Mouse (Mus musculus) monocyte, adult 5-6 weeks (primary cell): ENCODE data around the gene Atxn1. TPM values are rescaled to one million over a fixed set of nuclear protein-coding genes. Genes with fewer than 3 reads are reported as not detected.
A peak's percentile ranks its signal among the peaks of the same experiment; 100 is the strongest.

ENCODE experiments used
- ATAC-seq: fragments of 153-309, 156-312 bp; replicated peaks from 2 replicates; pipeline ENCODE4 v1.8.0; 2017; ENCODE audit warnings: mild to moderate bottlenecking; ENCODE audit not compliant: low TSS enrichment, insufficient number of reproducible peaks, severe bottlenecking, poor library complexity, low FRiP score
- total RNA-seq: library from RNA; stranded (forward); fragments of 200-1000, 200-491, 200-594 nt; gene quantifications from 3 replicates; pipeline ENCODE4 v1.2.3, GENCODE M21; 2017

Gene Atxn1
- 8.2 to 29.2 TPM (median 18.5 TPM) in 3 replicates for total RNA-seq

DNA sequence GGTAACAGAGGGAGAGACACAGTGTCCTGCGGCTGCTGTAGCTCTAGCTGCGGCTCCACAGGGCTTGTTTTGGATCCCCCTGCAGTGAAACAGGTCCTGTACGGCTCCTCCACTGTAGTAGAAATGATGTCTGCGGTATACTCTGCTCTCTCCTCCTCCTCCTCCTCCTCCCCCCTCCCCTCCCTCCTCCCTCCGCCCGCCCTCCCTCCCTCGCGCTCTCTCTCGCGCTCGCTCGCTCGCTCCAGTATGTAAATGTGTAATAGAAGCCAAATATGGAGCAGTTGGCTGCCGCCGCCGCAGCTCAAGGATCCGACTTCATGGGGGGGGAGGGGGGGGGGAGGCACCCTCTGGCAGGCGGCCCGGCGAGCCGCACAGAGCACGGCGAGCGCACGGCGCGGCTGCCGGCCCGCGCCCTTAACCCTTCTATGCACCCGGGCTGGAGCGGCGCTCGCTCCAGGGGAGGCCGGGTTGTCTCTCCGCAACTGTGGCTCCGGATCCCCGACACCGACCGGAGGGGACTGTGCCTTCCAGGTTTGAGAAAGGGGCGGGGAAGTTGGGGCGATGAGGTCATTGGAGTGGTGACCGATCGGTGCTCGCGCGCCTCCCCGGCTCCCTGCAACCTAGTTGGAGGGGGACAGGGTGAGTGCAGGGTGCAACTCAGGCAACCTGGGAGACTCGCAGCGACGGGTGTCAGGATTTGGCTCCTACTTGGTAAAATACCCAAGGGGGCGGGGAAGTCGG lies at the start of gene Atxn1:
Gene Atxn1 (minus strand): TSS at position 156 of the 741 bp plus-strand sequence.
- peak; percentile 52; the same call in 1 of the 2 replicates for ATAC-seq

GRCm38 (mm10) chr13:46011232-46011631 lies 46.4 kb upstream of the Atxn1 start:
- ATAC-seq: no peak

- no peak for ATAC-seq
These were observed 45.3 kb upstream of the Atxn1 start for GRCm38 (mm10) chr13:46010075-46010474.

DNA sequence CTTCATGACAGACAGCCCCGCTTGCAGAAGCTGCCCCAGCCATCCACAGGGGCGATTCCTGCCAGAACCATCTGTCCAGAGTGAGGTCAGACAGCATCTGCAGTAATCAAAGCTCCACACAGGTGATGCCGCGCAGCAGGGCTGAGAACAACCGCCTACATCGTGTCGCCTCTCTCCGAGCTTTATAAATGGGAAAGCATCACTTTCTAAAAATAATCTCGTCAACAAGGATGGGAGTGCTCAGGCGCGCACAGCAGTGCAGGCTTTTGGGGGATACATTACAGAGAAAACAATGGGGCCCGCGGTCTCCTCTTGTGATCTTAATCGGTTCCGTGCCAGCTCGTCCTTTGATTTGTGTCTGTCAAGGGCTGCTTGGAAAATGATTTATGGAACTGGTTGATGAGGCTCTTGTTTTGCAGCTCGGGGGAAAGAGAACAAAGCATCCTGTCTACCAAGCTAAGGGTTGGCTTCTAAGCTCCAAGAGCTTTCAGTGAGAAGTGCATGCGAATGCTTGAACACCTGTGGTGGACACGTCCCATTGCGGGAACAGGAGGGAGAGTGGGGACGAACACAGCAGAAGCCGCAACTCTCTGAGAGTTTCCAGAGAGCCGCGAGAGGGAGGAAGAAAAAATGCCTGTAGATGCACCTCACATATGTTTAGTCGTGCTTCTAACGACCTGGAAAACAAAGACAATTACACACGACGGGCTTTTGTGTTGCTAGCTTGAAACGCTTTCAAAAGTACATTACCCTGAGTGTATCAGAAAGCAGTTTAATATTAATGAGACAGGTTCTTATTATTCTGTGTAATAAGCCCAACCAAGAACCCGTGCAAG lies 44.2 kb upstream of the Atxn1 start:
- no peak for ATAC-seq

- ATAC-seq: no peak
These were observed 41.6 kb upstream of the Atxn1 start for GRCm38 (mm10) chr13:46006211-46007102.

DNA sequence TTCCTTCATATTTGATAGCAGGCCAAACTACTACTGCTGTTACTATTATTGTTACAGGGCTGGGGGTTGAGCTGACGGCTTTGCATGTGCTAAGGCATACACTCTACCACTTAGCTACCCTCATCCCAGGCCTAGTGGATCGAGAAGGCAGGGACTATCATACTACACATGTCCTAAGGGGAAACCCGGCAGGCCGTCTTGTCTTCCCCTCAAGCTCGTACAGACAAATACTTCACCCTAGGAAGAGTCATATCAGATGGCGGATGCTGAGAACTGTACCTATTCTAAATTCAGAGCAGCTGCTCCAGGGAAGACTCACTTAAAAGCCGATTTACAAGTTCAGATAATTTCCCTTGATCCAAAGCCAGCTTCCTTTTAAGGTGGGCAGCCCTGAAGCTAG lies 40.8 kb upstream of the Atxn1 start:
- no peak for ATAC-seq

DNA sequence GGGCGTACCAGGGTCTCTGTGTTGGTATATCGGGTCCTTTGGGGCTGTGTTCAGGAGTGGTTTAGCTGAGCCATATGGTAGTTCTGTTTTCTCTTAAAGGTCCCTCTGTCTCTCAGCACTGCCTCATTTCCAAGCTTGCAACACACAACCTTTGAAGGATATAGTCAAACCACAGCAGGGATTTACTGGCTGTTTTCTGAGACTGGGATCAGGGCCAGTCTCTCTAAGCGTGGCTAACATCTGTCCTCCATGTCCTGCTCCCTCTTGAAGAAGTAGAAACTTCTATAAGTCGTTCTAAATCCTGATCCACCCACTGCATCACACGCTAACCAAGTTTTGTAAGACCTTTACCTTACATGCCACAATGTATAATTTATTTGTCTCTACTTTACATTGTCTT lies 36.5 kb upstream of the Atxn1 start:
- no peak for ATAC-seq

DNA sequence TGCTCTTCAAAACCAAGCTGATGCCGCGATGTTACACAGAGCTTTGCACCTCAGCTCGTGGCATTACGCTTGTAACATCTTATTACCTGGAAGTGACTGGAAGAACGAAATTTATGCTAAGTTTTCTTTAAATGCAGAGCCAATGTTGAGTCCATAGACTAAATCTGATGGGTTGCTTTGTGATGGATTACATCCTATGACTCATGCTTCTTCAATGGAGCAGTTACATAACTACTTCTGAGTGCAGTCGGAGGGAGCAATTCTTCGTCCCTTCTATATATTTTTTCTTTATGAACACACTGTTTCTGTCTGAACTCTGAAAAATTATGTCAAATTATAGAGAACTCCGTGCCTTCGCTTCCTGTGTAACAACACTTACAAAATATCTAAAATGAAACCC lies 28.1 kb upstream of the Atxn1 start:
- no peak for ATAC-seq

DNA sequence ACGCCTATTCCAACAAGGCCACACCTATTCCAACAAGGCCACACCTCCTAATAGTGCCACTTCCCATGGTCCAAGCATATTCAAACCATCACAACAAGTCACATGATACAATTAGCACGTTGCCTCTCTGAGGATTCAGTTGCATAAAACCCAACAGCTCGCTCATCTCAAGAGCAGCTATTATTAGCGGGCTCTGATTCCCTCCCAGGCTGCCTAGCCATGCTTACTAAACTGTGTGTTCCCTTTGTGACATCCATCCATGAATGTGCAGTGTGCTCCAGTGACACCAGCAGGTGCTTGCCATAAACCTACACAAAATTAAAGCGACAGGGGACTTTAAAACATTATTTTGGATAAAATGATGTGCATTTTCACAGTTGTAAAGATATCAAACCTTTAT lies 25.7 kb upstream of the Atxn1 start:
- ATAC-seq: no peak

- no peak for ATAC-seq
These were observed 14.4 kb upstream of the Atxn1 start for GRCm38 (mm10) chr13:45979246-45979645.

- 0 out of 2 replicates have a peak, but pooled peaks have one; percentile 70 for ATAC-seq
These were observed 12.1 kb upstream of the Atxn1 start for GRCm38 (mm10) chr13:45976894-45977293.

DNA sequence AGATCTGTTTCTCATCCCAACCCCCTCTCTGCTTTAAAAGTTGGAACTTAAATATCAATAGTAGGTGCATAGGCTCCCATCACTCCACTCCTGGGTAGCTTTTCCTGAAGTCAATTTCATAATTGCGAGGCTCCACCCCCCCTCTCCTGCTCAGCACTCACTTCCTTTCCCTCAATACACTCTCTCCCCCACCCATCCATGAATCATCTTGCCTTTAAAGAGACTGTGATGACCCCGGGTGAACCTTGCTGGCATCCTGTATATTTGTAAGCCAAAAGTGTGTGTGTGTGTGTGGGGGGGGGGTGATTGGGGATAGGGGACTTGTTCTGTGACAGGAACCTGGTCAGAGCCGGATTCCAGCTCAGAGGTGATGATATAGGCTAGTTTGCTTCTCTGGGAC lies 9.8 kb upstream of the Atxn1 start:
- no peak for ATAC-seq

DNA sequence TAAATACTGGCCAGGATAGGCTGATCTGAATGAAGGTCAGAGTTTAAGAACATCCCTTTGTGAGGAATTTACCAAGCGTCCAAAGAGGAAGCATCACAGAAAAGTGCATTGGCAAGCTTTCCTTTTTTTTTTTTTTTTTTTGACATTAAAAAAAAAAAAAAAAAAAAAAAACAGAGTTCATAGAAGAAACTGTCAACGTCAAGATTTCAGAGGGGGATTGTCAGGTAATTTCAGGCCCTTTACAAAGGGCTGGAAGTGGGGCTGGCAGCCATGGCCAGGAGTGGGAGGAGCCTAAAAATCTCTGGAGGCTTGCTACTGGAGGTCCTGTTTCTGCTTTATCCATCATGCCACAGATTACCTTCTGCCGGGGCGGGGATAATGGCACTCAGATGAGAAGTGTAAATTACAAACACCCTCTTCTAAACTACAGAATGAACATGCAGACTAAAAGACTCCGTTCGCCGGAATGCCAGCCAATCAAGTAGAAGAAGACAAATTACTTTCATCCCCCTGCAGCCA lies 9.2 kb upstream of the Atxn1 start:
- no peak for ATAC-seq

- ATAC-seq: 0 out of 2 replicates have a peak, but pooled peaks have one; percentile 31
These were observed 6.2 kb upstream of the Atxn1 start for GRCm38 (mm10) chr13:45970920-45971536.

DNA sequence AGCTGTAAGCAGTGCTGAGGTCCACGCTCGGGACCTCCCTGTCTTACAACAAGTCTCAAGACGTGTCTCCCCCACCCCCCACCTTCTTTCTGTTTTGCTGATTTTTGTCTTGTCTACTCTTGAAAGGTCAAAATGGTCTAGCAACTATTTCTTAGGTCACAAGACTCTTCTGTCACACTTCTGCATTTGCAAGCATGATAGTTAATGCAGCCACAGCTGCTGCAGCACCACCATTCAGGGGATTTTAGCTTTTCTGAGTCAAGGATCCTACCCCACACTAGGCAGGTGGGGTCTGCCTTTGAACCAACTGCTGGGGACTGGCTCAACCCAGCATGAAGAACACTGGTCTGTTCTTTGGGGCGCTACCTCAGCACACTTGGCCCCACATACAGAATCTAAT lies 3.4 kb upstream of the Atxn1 start:
- ATAC-seq: no peak

- no peak for ATAC-seq
These were observed 2.6 kb upstream of the Atxn1 start for GRCm38 (mm10) chr13:45967371-45967770.

DNA sequence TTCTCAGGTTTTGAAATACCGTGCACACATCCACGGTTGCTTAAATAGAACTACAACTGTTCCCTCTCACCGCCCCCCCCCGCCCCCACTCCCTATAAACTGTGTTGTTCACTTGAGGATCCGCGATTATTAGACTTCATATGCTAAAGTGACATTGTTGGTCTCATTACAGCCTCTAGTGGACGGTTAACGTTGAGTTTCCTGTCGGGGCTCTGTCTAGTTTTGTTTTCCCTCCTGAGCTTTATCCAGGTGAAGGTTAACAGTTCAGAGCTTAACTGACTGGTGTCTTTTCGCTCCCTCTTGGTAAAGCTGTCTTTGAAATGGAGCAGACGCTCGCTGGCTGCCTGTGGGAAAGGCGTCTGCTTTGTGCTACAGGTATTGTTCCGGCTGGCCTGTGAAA lies 1.8 kb upstream of the Atxn1 start:
- no peak for ATAC-seq
